Mouse (Mus musculus) E14TG2a.4 (cell line): ENCODE measurements around the gene Mesd.

ENCODE experiments used
- H3K27me3 ChIP-seq: 2 replicates; pipeline ENCODE4 v1.6.1; 2014; ENCODE audit warnings: low read length, control low read depth; ENCODE audit not compliant: insufficient read depth
- H3K36me3 ChIP-seq: 2 replicates; pipeline ENCODE4 v1.6.1; 2014; ENCODE audit warnings: low read length, control low read depth; ENCODE audit not compliant: insufficient read depth
- H3K4me1 ChIP-seq: replicated peaks from 2 replicates; pipeline ENCODE4 v1.6.1; 2014; ENCODE audit warnings: low read depth, low read length, control low read depth
- H3K4me3 ChIP-seq: replicated peaks from 2 replicates; pipeline ENCODE4 v1.5.1; 2014; ENCODE audit warnings: mild to moderate bottlenecking, low read length
- H3K9me3 ChIP-seq: 2 replicates; pipeline ENCODE4 v1.6.1; 2014; ENCODE audit warnings: low read length, control low read depth
- CTCF ChIP-seq: conservative IDR thresholded peaks from 2 replicates; pipeline ENCODE4 v1.5.1; 2014; ENCODE audit warnings: low read length
- NANOG ChIP-seq: IDR thresholded peaks from 2 replicates; pipeline ENCODE4 v1.6.1; 2014; ENCODE audit warnings: borderline replicate concordance, low read length, mixed read lengths
- POU5F1 ChIP-seq: IDR thresholded peaks from 2 replicates; pipeline ENCODE4 v1.6.1; 2014; ENCODE audit warnings: low read length, borderline replicate concordance

Mesd gene

DNA sequence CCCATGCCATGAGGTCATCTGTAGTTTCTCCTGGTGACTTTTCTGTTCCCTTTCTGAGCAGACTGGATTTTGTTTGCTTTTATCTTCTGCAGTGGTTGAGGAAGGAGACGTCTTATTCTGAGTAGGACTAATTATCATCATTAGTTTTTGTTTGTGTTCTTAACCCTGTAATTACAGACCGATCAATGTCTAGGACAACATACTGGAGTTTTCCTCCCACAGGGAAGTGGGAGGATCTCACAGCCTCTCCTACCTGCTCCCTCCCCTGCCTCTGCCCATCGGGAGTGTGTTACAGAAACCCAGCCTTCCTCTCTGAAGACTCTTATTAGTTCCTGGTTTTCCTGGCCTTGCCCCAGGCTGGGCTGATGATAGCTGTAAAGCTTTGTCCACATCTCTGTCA, 37.4 kb downstream of the Mesd start:
- H3K27me3 ChIP-seq: no peaks in the 10 kb centered on the region
- no peak overlapping the region for H3K4me3 ChIP-seq
- no peaks in the 10 kb centered on the region for H3K36me3 ChIP-seq
- no peaks in the 10 kb centered on the region for H3K4me1 ChIP-seq
- TF ChIP-seq POU5F1 (no peak), CTCF (no peak), NANOG (no peak)
- peaks cover 19% of the 10 kb centered on the region for H3K9me3 ChIP-seq

DNA sequence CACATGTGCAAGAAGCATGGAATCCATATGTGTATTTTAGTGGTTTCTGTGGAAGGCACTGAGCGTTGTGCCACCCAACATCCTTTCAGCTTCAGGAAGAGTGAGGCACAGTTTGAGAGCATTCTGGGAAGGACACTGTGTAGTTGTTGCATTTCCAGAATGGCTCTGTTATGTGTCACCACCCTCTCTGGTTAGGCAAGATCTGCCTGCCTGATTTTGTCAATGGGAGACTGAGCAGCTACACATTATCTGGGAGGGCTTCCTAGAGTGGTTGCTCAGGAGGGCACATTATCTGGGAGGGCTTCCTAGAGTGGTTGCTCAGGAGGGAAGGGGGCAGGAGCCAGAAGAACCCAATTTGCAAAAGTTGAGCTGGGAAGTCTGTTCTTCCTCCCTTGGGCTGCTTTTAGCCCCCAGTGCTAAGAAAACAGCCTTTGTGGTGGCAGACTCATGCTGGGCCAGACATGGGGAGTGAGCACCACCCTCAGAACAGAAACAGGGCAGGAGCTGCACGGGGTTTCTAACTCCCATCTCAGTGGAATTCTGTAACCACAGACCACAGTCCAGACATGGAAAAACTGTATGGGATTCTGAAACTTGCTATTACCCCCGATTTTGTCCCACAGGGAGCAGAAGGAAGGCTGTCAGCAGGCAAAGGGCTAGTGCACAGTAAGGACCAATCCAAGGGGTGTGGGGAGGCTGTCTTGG, 54.9 kb downstream of the Mesd start:
- H3K9me3 ChIP-seq: no peaks in the 10 kb centered on the region
- TF ChIP-seq CTCF: no peak
- no peak for TF ChIP-seq NANOG
- no peaks in the 10 kb centered on the region for H3K27me3 ChIP-seq
- H3K36me3 ChIP-seq: no peaks in the 10 kb centered on the region
- H3K4me1 ChIP-seq: no peaks in the 10 kb centered on the region
- no peak overlapping the region for H3K4me3 ChIP-seq

DNA sequence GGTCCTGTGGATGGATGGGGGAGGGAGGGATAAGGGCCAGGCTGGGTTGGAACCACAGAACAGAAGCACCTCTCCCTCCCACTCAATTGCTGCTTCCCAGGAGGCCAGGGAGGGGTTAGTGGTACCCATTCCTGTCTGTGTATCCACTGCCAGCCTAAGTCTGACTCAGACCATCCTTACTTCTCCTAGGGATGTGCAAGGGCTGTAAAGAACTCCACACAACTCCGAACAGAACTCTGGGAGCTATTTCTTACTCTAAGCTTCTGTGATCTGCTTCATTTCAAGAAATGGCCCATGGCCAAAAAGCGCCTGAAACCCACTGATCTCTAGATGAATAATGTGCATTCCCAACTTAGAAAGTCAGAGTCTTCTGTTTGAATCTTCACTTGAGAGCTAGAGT, 55.9 kb downstream of the Mesd start:
- no peaks in the 10 kb centered on the region for H3K27me3 ChIP-seq
- H3K9me3 ChIP-seq: no peaks in the 10 kb centered on the region
- H3K4me3 ChIP-seq: no peak overlapping the region
- no peaks in the 10 kb centered on the region for H3K4me1 ChIP-seq
- TF ChIP-seq NANOG (no peak), POU5F1 (no peak), CTCF (no peak)
- H3K36me3 ChIP-seq: no peaks in the 10 kb centered on the region

DNA sequence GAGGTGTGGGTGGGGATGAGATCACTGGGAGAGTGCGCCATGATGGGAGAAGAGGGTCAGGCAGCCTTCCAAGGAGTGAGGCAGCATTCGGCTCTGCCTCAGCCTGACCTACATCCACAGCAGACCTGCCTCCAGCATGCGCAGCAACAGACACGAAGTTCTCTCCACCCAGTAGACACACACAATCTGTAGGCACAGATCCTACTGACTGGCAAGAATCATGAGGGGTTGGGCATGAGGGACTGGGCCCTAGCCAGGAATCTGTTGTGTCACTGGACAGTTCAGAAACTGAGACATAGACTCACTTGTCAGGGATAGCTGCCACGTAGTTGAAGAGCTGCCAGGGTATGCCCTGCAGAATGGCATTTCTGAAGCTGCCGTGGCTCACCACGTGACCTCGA, 57.4 kb downstream of the Mesd start:
- Histone ChIP-seq H3K4me3 (no peak overlapping the region), H3K27me3 (no peaks in the 10 kb centered on the region), H3K4me1 (no peaks in the 10 kb centered on the region), H3K36me3 (no peaks in the 10 kb centered on the region), H3K9me3 (no peaks in the 10 kb centered on the region)
- TF ChIP-seq POU5F1 (no peak), CTCF (no peak), NANOG (no peak)

DNA sequence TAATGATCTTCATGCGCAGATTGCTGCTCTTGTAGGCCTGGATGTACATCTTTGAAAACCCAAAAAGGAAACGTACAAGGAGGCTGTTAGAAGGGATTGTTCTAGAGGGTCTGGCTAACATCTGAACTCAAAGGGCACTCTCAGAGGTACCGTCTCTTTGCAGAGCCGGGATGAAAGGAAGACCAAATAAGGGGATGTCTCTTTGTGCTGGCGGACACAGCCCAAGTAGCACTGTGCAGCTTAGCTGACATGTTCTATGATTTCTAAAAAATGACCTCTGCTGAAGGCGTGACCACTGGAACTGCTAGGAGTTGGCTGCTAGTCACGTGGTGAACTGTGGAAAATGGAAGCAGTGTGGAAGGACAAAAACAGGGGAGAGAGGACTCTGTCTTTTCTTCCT, 64.5 kb downstream of the Mesd start:
- H3K36me3 ChIP-seq: no peaks in the 10 kb centered on the region
- no peak overlapping the region for H3K4me3 ChIP-seq
- TF ChIP-seq POU5F1 (no peak), NANOG (no peak), CTCF (no peak)
- no peaks in the 10 kb centered on the region; the same call in 1 of the 2 replicates for H3K27me3 ChIP-seq
- no peaks in the 10 kb centered on the region for H3K4me1 ChIP-seq
- no peaks in the 10 kb centered on the region for H3K9me3 ChIP-seq

DNA sequence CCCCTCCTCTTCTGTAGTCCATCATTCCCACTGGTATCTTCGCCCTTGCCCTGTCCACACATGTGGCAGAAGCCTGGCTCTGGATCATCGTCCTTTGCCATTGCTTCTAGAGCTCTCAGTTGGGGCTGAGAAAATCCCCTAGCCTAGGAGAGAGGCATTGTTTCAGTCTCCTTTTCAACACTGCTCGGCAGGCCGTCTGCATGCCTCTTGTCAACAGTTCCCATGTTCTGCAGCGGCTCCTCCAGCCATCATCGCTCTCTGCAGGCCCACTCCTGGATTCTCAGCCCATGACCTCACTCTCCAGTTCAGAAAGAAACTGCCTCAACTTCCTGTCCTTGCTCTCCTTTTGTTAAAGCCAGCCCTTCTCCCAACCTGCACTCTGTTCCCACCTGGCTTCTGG, 65.4 kb downstream of the Mesd start:
- no peaks in the 10 kb centered on the region for H3K9me3 ChIP-seq
- TF ChIP-seq POU5F1 (no peak), NANOG (no peak), CTCF (no peak)

More for the DNA sequence above, 65.4 kb downstream of the Mesd start:
- H3K27me3 ChIP-seq: no peaks in the 10 kb centered on the region; the same call in 1 of the 2 replicates
- H3K36me3 ChIP-seq: no peaks in the 10 kb centered on the region
- H3K4me3 ChIP-seq: no peak overlapping the region
- no peaks in the 10 kb centered on the region for H3K4me1 ChIP-seq
